Mouse (Mus musculus) stomach, embryonic 14.5 days (tissue): ENCODE results near the gene Ppp6r2. TPM values are rescaled to one million over a fixed set of nuclear protein-coding genes. Genes with fewer than 3 reads are reported as not detected.

Experiments used
- ATAC-seq: fragments of 200-750 bp; cut with Nextera tagmentation; 2 replicates; pipeline ENCODE4 v1.8.0; 2017; ENCODE audit warnings: low read depth, moderate TSS enrichment; ENCODE audit not compliant: insufficient number of reproducible peaks, insufficient read depth, low FRiP score
- H3K27ac ChIP-seq: fragments of 300-500 bp; sonication (generic); 2 replicates; pipeline ENCODE4 v1.5.1; 2014; ENCODE audit warnings: mild to moderate bottlenecking, low read length, moderate library complexity, mixed read lengths
- H3K27me3 ChIP-seq: fragments of 300-500 bp; sonication (generic); 2 replicates; pipeline ENCODE4 v1.6.1; 2014; ENCODE audit warnings: low read length, control low read depth, mixed read lengths; ENCODE audit not compliant: control insufficient read depth, insufficient read depth
- H3K36me3 ChIP-seq: fragments of 300-500 bp; sonication (generic); 2 replicates; pipeline ENCODE4 v1.6.1; 2014; ENCODE audit warnings: mild to moderate bottlenecking, control low read depth, low read length, moderate library complexity, mixed read lengths; ENCODE audit not compliant: control insufficient read depth, insufficient read depth
- H3K4me1 ChIP-seq: fragments of 300-500 bp; sonication (generic); 2 replicates; pipeline ENCODE4 v1.6.1; 2014; ENCODE audit warnings: low read length, control low read depth, mixed read lengths; ENCODE audit not compliant: control insufficient read depth, insufficient read depth
- H3K4me2 ChIP-seq: fragments of 300-500 bp; sonication (generic); replicated peaks from 2 replicates; pipeline ENCODE4 v1.6.1; 2014; ENCODE audit warnings: low read depth, low read length, control low read depth
- H3K4me3 ChIP-seq: fragments of 300-500 bp; sonication (generic); 2 replicates; pipeline ENCODE4 v1.5.1; 2014; ENCODE audit warnings: low read depth, low read length, control low read depth
- H3K9ac ChIP-seq: fragments of 300-500 bp; sonication (generic); replicated peaks from 2 replicates; pipeline ENCODE4 v1.6.1; 2014; ENCODE audit warnings: low read depth, mild to moderate bottlenecking, control low read depth, low read length, moderate library complexity, mixed read lengths
- H3K9me3 ChIP-seq: fragments of 300-500 bp; sonication (generic); 2 replicates; pipeline ENCODE4 v1.6.1; 2016; ENCODE audit warnings: low read depth, low read length, control low read depth; ENCODE audit not compliant: control insufficient read depth
- WGBS: fragments of 180-500 bp; shearing (Covaris S2); extraction: QIAGEN DNeasy Blood & Tissue Kit; methylation state at CpG from one replicate; pipeline ENCODE4 v1.1.7; 2014; 5-methylcytosine and 5-hydroxymethylcytosine counted together
- polyA plus RNA-seq: library from polyadenylated mRNA; unstranded; fragments of >200 nt; fragmentation: Nextera tagmentation; extraction: Ambion mirVana; gene quantifications from 2 replicates; pipeline ENCODE4 v1.2.1, GENCODE M21; 2014

The Ppp6r2 gene
- polyA plus RNA-seq, 1 experiment from 2014 or later: 33.5 TPM

GRCm38 (mm10) chr15:89173024-89173905 is 38.1 kb upstream of the Ppp6r2 start:
- peaks cover 81% of the 10 kb centered on the region for H3K4me1 ChIP-seq
- H3K4me2 ChIP-seq: peak overlapping the region; percentile 100
- peaks cover 1% of the 10 kb centered on the region; the same call in 1 of the 2 replicates for H3K36me3 ChIP-seq
- peak overlapping the region; percentile 55 for H3K9ac ChIP-seq
- H3K27me3 ChIP-seq: no peaks in the 10 kb centered on the region
- WGBS: 1% methylated on average over 65 of the region's 65 CpGs
- ATAC-seq: peak; percentile 1; the same call in 1 of the 2 replicates
- no peaks in the 10 kb centered on the region for H3K9me3 ChIP-seq
- peak overlapping the region; percentile 53; the same call in 1 of the 2 replicates for H3K27ac ChIP-seq
- H3K4me3 ChIP-seq: peak overlapping the region; percentile 50

GRCm38 (mm10) chr15:89173906-89174214 is 37.5 kb upstream of the Ppp6r2 start:
- Histone ChIP-seq H3K4me2 (peak overlapping the region; percentile 100), H3K36me3 (no peaks in the 10 kb centered on the region; the same call in 1 of the 2 replicates), H3K4me1 (peaks cover 84% of the 10 kb centered on the region), H3K9me3 (no peaks in the 10 kb centered on the region), H3K27me3 (no peaks in the 10 kb centered on the region), H3K9ac (peak overlapping the region; percentile 55), H3K4me3 (peak overlapping the region; percentile 50), H3K27ac (0 out of 2 replicates have a peak overlapping the region, but pooled peaks have one; percentile 53)
- ATAC-seq: peak; percentile 48
- under 1% methylated on average over 15 of the region's 15 CpGs for WGBS

- no peak for ATAC-seq
- Histone ChIP-seq H3K27me3 (no peaks in the 10 kb centered on the region), H3K9me3 (no peaks in the 10 kb centered on the region), H3K27ac (no peak overlapping the region), H3K9ac (no peak overlapping the region), H3K4me2 (peak overlapping the region; percentile 100; the same call in 1 of the 2 replicates), H3K4me3 (no peak overlapping the region), H3K36me3 (no peaks in the 10 kb centered on the region), H3K4me1 (peaks cover 73% of the 10 kb centered on the region)
- 42% methylated on average over 11 of the region's 11 CpGs for WGBS
Observed at GRCm38 (mm10) chr15:89174889-89175339, 36.4 kb upstream of the Ppp6r2 start.

- Histone ChIP-seq H3K9ac (no peak overlapping the region), H3K4me2 (no peak overlapping the region), H3K9me3 (no peaks in the 10 kb centered on the region), H3K27ac (no peak overlapping the region), H3K4me3 (no peak overlapping the region), H3K4me1 (peaks cover 67% of the 10 kb centered on the region), H3K27me3 (no peaks in the 10 kb centered on the region), H3K36me3 (no peaks in the 10 kb centered on the region)
- WGBS: 61% methylated on average over 13 of the region's 13 CpGs
- ATAC-seq: no peak
Observed at GRCm38 (mm10) chr15:89175411-89176155, 35.8 kb upstream of the Ppp6r2 start.

GRCm38 (mm10) chr15:89177121-89177520 is 34.2 kb upstream of the Ppp6r2 start:
- Histone ChIP-seq H3K36me3 (no peaks in the 10 kb centered on the region), H3K27me3 (no peaks in the 10 kb centered on the region), H3K27ac (peak overlapping the region; percentile 1; the same call in 1 of the 2 replicates), H3K4me2 (peak overlapping the region; percentile 61), H3K4me3 (no peak overlapping the region), H3K4me1 (peaks cover 68% of the 10 kb centered on the region), H3K9ac (no peak overlapping the region), H3K9me3 (no peaks in the 10 kb centered on the region)
- ATAC-seq: no peak
- WGBS: 9% methylated on average over 5 of the region's 5 CpGs

- ATAC-seq: no peak
- Histone ChIP-seq H3K27ac (peak overlapping the region; percentile 86; the same call in 1 of the 2 replicates), H3K9me3 (no peaks in the 10 kb centered on the region), H3K4me3 (peak overlapping the region; percentile 78; the same call in 1 of the 2 replicates), H3K4me1 (peaks cover 68% of the 10 kb centered on the region), H3K4me2 (peak overlapping the region; percentile 61), H3K9ac (no peak overlapping the region), H3K36me3 (no peaks in the 10 kb centered on the region), H3K27me3 (no peaks in the 10 kb centered on the region)
- 66% methylated on average over 4 of the region's 4 CpGs for WGBS
Observed at GRCm38 (mm10) chr15:89177576-89178259, 33.6 kb upstream of the Ppp6r2 start.

- Histone ChIP-seq H3K4me3 (peak overlapping the region; percentile 78), H3K36me3 (no peaks in the 10 kb centered on the region), H3K27me3 (no peaks in the 10 kb centered on the region), H3K4me1 (peaks cover 65% of the 10 kb centered on the region), H3K9me3 (no peaks in the 10 kb centered on the region), H3K27ac (peak overlapping the region; percentile 86; the same call in 1 of the 2 replicates), H3K4me2 (peak overlapping the region; percentile 61), H3K9ac (0 out of 2 replicates have a peak overlapping the region, but pooled peaks have one; percentile 25)
- 66% methylated on average over 7 of the region's 7 CpGs for WGBS
- ATAC-seq: no peak
Observed at GRCm38 (mm10) chr15:89178260-89178860, 33.0 kb upstream of the Ppp6r2 start.
